Mouse (Mus musculus) CH12.LX (cell line): ENCODE data around the gene Tnc. TPM values are rescaled to one million over a fixed set of nuclear protein-coding genes. Genes with fewer than 3 reads are reported as not detected.

Experiments
- DNase-seq: peaks from one replicate; pipeline ENCODE4 v3.0.0-alpha.2; 2013; ENCODE audit errors: extremely low read depth
- H3K27ac ChIP-seq: 2 replicates; pipeline ENCODE4 v1.5.1; 2012; ENCODE audit warnings: low read depth, mild to moderate bottlenecking, control low read depth, moderate library complexity; ENCODE audit not compliant: insufficient read depth
- H3K27me3 ChIP-seq: replicated peaks from 2 replicates; pipeline ENCODE3; 2012; ENCODE audit warnings: inconsistent platforms
- H3K36me3 ChIP-seq, 2 experiments: replicated peaks in 1 of 2; 2 replicates each; pipeline versions ENCODE3 to v1.6.1; 2012; ENCODE audit warnings: inconsistent platforms in 1 of 2, low read length in 1 of 2, mild to moderate bottlenecking in 1 of 2, mixed read lengths in 1 of 2, moderate library complexity in 1 of 2; ENCODE audit not compliant: control insufficient read depth in 1 of 2, insufficient read depth in 1 of 2
- H3K4me1 ChIP-seq, 2 experiments: 2 replicates each; pipeline ENCODE4 v1.6.1; 2012; ENCODE audit warnings: inconsistent platforms in 1 of 2, moderate library complexity in 1 of 2; ENCODE audit not compliant: insufficient read depth in 2 of 2, control insufficient read depth in 1 of 2
- H3K4me2 ChIP-seq: 2 replicates; pipeline ENCODE4 v1.6.1; 2012; ENCODE audit warnings: low read depth, mild to moderate bottlenecking, control low read depth; ENCODE audit not compliant: poor library complexity, insufficient read depth, severe bottlenecking
- H3K4me3 ChIP-seq, 3 experiments: fragments of 150-350 bp in 1 of 3; sonication (generic) in 1 of 3; replicated peaks in 1 of 3; 2 replicates each; pipeline versions ENCODE3 to v1.5.1; 2011 to 2012; ENCODE audit warnings: low read depth in 2 of 3, low read length in 2 of 3, mild to moderate bottlenecking in 2 of 3, moderate library complexity in 2 of 3, control low read depth in 1 of 3, improper control_type of control experiment in 1 of 3, inconsistent platforms in 1 of 3, mixed read lengths in 1 of 3; ENCODE audit not compliant: poor library complexity in 1 of 3
- H3K79me2 ChIP-seq: replicated peaks from 2 replicates; pipeline ENCODE4 v1.6.1; 2012; ENCODE audit warnings: mild to moderate bottlenecking, moderate library complexity; ENCODE audit not compliant: control insufficient read depth, poor library complexity, insufficient read depth, severe bottlenecking; ENCODE audit errors: extremely low read depth
- H3K9ac ChIP-seq: 2 replicates; pipeline ENCODE4 v1.6.1; 2012; ENCODE audit warnings: low read depth, mild to moderate bottlenecking, control low read depth, moderate library complexity; ENCODE audit not compliant: insufficient read depth
- H3K9me3 ChIP-seq: replicated peaks from 2 replicates; pipeline ENCODE3; 2012; ENCODE audit warnings: low read length, inconsistent platforms, mixed read lengths
- CHD2 ChIP-seq: IDR thresholded peaks from 2 replicates; pipeline ENCODE4 v1.6.1; 2011; ENCODE audit warnings: low read length, improper control_type of control experiment
- dilution Hi-C: fragments of 300-500 bp; cut with MboI; formaldehyde crosslinking; loops from 2 replicates; pipeline ENCODE4 v1.14.3; 2020; ENCODE audit warnings: low sequenced_read_pairs; ENCODE audit not compliant: extremely low pct_unique_long_range_greater_than_20kb, extremely low pct_ligation_motif_present
- in situ Hi-C: fragments of 300-500 bp; cut with MboI; formaldehyde crosslinking; loops from 3 replicates; pipeline ENCODE4 v1.14.3; 2019; ENCODE audit warnings: low sequenced_read_pairs, low pct_ligation_motif_present, low pct_unique_long_range_greater_than_20kb, mixed read lengths
- polyA plus RNA-seq: library from polyadenylated mRNA; unstranded; fragments of >175 nt; gene quantifications from 2 replicates; pipeline ENCODE4 v1.2.1, GENCODE M21; 2012; ENCODE audit warnings: low read depth; ENCODE audit not compliant: insufficient read length
- total RNA-seq, 2 experiments: library from RNA; depleted of rRNA; stranded (reverse); fragments of 300-350 nt in 1 of 2; fragments of >200 nt in 1 of 2; gene quantifications; 2 replicates each; pipeline ENCODE4 v1.2.3; 2012 to 2014

Tnc gene
- total and polyA plus RNA-seq, 3 experiments, result 0.13 to 1.2 TPM; not detected in 1

- H3K79me2 ChIP-seq, result no peaks in the 10 kb centered on the region
- no peaks in the 10 kb centered on the region for H3K9me3 ChIP-seq
- no peaks in the 10 kb centered on the region for H3K36me3 ChIP-seq
- H3K27ac ChIP-seq, result no peak overlapping the region
- TF ChIP-seq CHD2, result no peak
- no peak overlapping the region for H3K4me3 ChIP-seq
- dilution Hi-C loops, result no loop called here
- no peak for DNase-seq
- no peak overlapping the region for H3K9ac ChIP-seq
- H3K27me3 ChIP-seq, result no peaks in the 10 kb centered on the region
- H3K4me2 ChIP-seq, result no peak overlapping the region
- in situ Hi-C loops, result no loop called here
- peaks cover 0 to 4% of the 10 kb centered on the region in 2 experiments; a peak in 1 of 4 replicates for H3K4me1 ChIP-seq
Observed at GRCm38 (mm10) chr4:63916288-63916687, 130.5 kb downstream of the Tnc start.

Other genes starting within 250 kb of the Tnc start
- 15.6 and 22.8 TPM in 2 replicates for gene Tnfsf8, start 185.7 kb downstream of the Tnc start, total RNA-seq (2012; rRNA removed)
- 67.9 and 72.5 TPM in 2 replicates for gene Tnfsf8, start 185.7 kb downstream of the Tnc start, total RNA-seq (2014; rRNA removed)
- gene Tnfsf8, start 185.7 kb downstream of the Tnc start, polyA plus RNA-seq, result 19.4 and 19.8 TPM in 2 replicates